Mouse (Mus musculus) E14TG2a.4 (cell line): ENCODE results near the gene Gm5938.

ENCODE experiments used
- H3K27me3 ChIP-seq: 2 replicates; pipeline ENCODE4 v1.6.1; 2014; ENCODE audit warnings: low read length, control low read depth; ENCODE audit not compliant: insufficient read depth
- H3K36me3 ChIP-seq: 2 replicates; pipeline ENCODE4 v1.6.1; 2014; ENCODE audit warnings: low read length, control low read depth; ENCODE audit not compliant: insufficient read depth
- H3K4me1 ChIP-seq: replicated peaks from 2 replicates; pipeline ENCODE4 v1.6.1; 2014; ENCODE audit warnings: low read depth, low read length, control low read depth
- H3K4me3 ChIP-seq: replicated peaks from 2 replicates; pipeline ENCODE4 v1.5.1; 2014; ENCODE audit warnings: mild to moderate bottlenecking, low read length
- H3K9me3 ChIP-seq: 2 replicates; pipeline ENCODE4 v1.6.1; 2014; ENCODE audit warnings: low read length, control low read depth
- CTCF ChIP-seq: conservative IDR thresholded peaks from 2 replicates; pipeline ENCODE4 v1.5.1; 2014; ENCODE audit warnings: low read length
- NANOG ChIP-seq: IDR thresholded peaks from 2 replicates; pipeline ENCODE4 v1.6.1; 2014; ENCODE audit warnings: borderline replicate concordance, low read length, mixed read lengths
- POU5F1 ChIP-seq: IDR thresholded peaks from 2 replicates; pipeline ENCODE4 v1.6.1; 2014; ENCODE audit warnings: low read length, borderline replicate concordance

Gene Gm5938

DNA sequence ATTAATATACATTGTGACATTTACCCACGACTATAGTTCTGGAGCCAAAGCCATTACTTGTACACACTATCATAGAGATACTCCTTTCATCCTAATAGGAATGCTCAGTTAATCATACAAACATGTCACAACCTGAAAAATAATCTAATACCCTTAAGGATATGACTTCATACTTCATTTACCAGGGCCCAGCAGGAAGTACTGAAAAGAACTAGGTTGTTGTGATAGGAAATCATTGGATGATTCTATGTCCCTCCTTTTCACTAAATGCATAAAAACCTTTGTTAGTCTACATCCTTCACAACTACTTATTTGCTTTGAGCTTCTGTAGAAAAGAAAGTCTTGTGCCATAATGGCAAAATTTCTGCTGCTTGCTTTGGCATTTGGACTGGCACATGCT is at the start of gene Gm5938:
Gene Gm5938, plus strand, starts transcription at position 301 of the 400 bp plus-strand sequence.
- Histone ChIP-seq H3K27me3 (no peaks in the 10 kb centered on the region), H3K4me3 (no peak within 1 kb of the TSS), H3K36me3 (no peaks in the 10 kb centered on the region), H3K9me3 (no peaks in the 10 kb centered on the region), H3K4me1 (no peaks in the 10 kb centered on the region)
- no peak for TF ChIP-seq CTCF

DNA sequence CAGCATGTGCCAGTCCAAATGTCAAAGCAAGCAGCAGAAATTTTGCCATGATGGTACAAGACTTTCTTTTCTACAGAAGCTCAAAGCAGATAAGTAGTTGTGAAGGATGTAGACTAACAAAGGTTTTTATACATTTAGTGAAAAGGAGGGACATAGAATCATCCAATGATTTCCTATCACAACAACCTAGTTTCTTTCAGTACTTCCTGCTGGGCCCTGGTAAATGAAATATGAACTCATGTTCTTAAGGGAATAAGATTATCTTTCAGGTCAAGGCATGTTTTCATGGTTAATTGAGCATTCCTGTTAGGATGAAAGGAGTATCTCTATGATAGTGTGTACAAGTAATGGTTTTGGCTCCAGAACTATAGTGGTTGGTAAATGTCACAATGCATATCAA is 34.0 kb upstream of the Gm5938 start, which contains the start of gene Obp1a:
Gene Obp1a, minus strand, starts transcription at position 101 of the 400 bp plus-strand sequence.
- Histone ChIP-seq H3K36me3 (no peaks in the 10 kb centered on the region), H3K4me3 (no peak within 1 kb of the TSS), H3K9me3 (no peaks in the 10 kb centered on the region), H3K4me1 (no peaks in the 10 kb centered on the region), H3K27me3 (no peaks in the 10 kb centered on the region)
- TF ChIP-seq NANOG (no peak), CTCF (no peak), POU5F1 (no peak)
